Mouse (Mus musculus): Measurements from ENCODE around the gene Stx1a.

DNA sequence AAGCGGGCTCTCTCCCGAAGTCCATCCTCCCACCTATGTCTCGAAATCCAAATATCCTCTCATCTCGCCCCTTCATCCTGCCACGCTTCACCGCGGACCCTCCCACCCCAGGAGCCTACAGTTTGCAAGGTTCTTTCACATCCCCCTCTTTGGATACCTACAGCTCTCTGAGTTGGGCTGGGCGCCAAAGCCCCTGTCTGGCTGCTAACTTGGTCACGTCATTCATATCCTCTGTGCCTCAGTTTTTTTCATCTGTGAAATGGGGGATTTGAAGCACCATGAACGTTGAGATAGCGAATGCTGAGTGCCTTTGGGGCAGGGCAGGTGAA is 55.2 kb downstream of the Stx1a start:
- TF ChIP-seq CTCF (IDR thresholded peaks at IDR 0.05) (no peak), EP300 (IDR thresholded peaks at IDR 0.05) (no peak)
